Mouse (Mus musculus): Measurements from ENCODE around the gene Adipor2. TPM values are rescaled to one million over a fixed set of nuclear protein-coding genes. Genes with fewer than 3 reads are reported as not detected.
"Not testable (repeated sequence)": the region's sequence is repeated elsewhere in the genome, so short reads cannot be mapped to it uniquely, and the experiment has no call there.

The Adipor2 gene
- polyA plus RNA-seq, 1 experiment from 2014 or later, result 29.0 TPM

- Histone ChIP-seq H3K9me3 (ENCODE audit: low read depth, low read length) (no peaks in the 10 kb centered on the region), H3K36me3 (ENCODE audit: insufficient read depth) (no peaks in the 10 kb centered on the region), H3K4me1 (ENCODE audit: insufficient read depth) (peaks cover 8% of the 10 kb centered on the region; the same call in 1 of the 2 replicates), H3K4me3 (ENCODE audit: low read depth, low read length) (no peak overlapping the region), H3K4me2 (no peak overlapping the region), H3K9ac (no peak overlapping the region), H3K27me3 (ENCODE audit: insufficient read depth, low read length) (no peaks in the 10 kb centered on the region), H3K27ac (ENCODE audit: low read depth) (no peak overlapping the region)
- no peak for ATAC-seq (ENCODE audit: insufficient read depth)
- TF ChIP-seq CTCF (IDR thresholded peaks at IDR 0.05; ENCODE audit: low read depth), result no peak
- DNase-seq, result peak; percentile 20
- 22% methylated on average over 2 of the region's 2 CpGs for WGBS
Measured at GRCm38 (mm10) chr6:119377613-119378012, 39.9 kb downstream of the Adipor2 start.

GRCm38 (mm10) chr6:119375035-119375434 lies 42.5 kb downstream of the Adipor2 start:
- no peaks in the 10 kb centered on the region for H3K36me3 ChIP-seq (ENCODE audit: insufficient read depth)
- no peak overlapping the region for H3K27ac ChIP-seq (ENCODE audit: low read depth)
- ATAC-seq (ENCODE audit: insufficient read depth), result no peak
- H3K9ac ChIP-seq, result no peak overlapping the region
- H3K4me3 ChIP-seq (ENCODE audit: low read depth, low read length), result no peak overlapping the region
- peaks cover 8% of the 10 kb centered on the region; the same call in 1 of the 2 replicates for H3K4me1 ChIP-seq (ENCODE audit: insufficient read depth)
- no peaks in the 10 kb centered on the region for H3K27me3 ChIP-seq (ENCODE audit: insufficient read depth, low read length)
- no peaks in the 10 kb centered on the region for H3K9me3 ChIP-seq (ENCODE audit: low read depth, low read length)
- 0 out of 2 replicates have a peak, but pooled peaks have one; percentile 14 for TF ChIP-seq CTCF (IDR thresholded peaks at IDR 0.05; ENCODE audit: low read depth)
- no peak overlapping the region for H3K4me2 ChIP-seq
- WGBS, result 78% methylated on average over 5 of the region's 5 CpGs
- DNase-seq, result no peak

GRCm38 (mm10) chr6:119373000-119373705 lies 44.4 kb downstream of the Adipor2 start:
- H3K4me3 ChIP-seq (ENCODE audit: low read depth, low read length), result no peak overlapping the region
- TF ChIP-seq CTCF (IDR thresholded peaks at IDR 0.05; ENCODE audit: low read depth), result no peak
- peaks cover 8% of the 10 kb centered on the region; the same call in 1 of the 2 replicates for H3K4me1 ChIP-seq (ENCODE audit: insufficient read depth)
- H3K9me3 ChIP-seq (ENCODE audit: low read depth, low read length), result no peaks in the 10 kb centered on the region
- DNase-seq, result no peak
- H3K4me2 ChIP-seq, result no peak overlapping the region
- no peak overlapping the region for H3K27ac ChIP-seq (ENCODE audit: low read depth)
- peaks cover 16% of the 10 kb centered on the region; the same call in 1 of the 2 replicates for H3K36me3 ChIP-seq (ENCODE audit: insufficient read depth)
- H3K9ac ChIP-seq, result no peak overlapping the region
- ATAC-seq (ENCODE audit: insufficient read depth), result no peak
- H3K27me3 ChIP-seq (ENCODE audit: insufficient read depth, low read length), result no peaks in the 10 kb centered on the region

GRCm38 (mm10) chr6:119372237-119372636 lies 45.3 kb downstream of the Adipor2 start:
- ATAC-seq (ENCODE audit: insufficient read depth) (no peak), DNase-seq (no peak)
- WGBS, result 35% methylated on average over 5 of the region's 5 CpGs
- Histone ChIP-seq H3K4me3 (ENCODE audit: low read depth, low read length) (no peak overlapping the region), H3K36me3 (ENCODE audit: insufficient read depth) (peaks cover 22% of the 10 kb centered on the region; the same call in 1 of the 2 replicates), H3K9ac (no peak overlapping the region), H3K4me1 (ENCODE audit: insufficient read depth) (no peaks in the 10 kb centered on the region), H3K4me2 (no peak overlapping the region), H3K27me3 (ENCODE audit: insufficient read depth, low read length) (no peaks in the 10 kb centered on the region), H3K9me3 (ENCODE audit: low read depth, low read length) (no peaks in the 10 kb centered on the region), H3K27ac (ENCODE audit: low read depth) (no peak overlapping the region)
- TF ChIP-seq CTCF (IDR thresholded peaks at IDR 0.05; ENCODE audit: low read depth), result no peak

- H3K4me3 ChIP-seq (ENCODE audit: low read depth, low read length), result no peak overlapping the region
- no peak overlapping the region for H3K9ac ChIP-seq
- no peaks in the 10 kb centered on the region for H3K4me1 ChIP-seq (ENCODE audit: insufficient read depth)
- peaks cover 24% of the 10 kb centered on the region; the same call in 1 of the 2 replicates for H3K36me3 ChIP-seq (ENCODE audit: insufficient read depth)
- TF ChIP-seq CTCF (IDR thresholded peaks at IDR 0.05; ENCODE audit: low read depth), result no peak
- H3K4me2 ChIP-seq, result no peak overlapping the region
- ATAC-seq (ENCODE audit: insufficient read depth) (no peak), DNase-seq (no peak)
- H3K27ac ChIP-seq (ENCODE audit: low read depth), result no peak overlapping the region
- H3K27me3 ChIP-seq (ENCODE audit: insufficient read depth, low read length), result no peaks in the 10 kb centered on the region
- no peaks in the 10 kb centered on the region for H3K9me3 ChIP-seq (ENCODE audit: low read depth, low read length)
Measured at GRCm38 (mm10) chr6:119371624-119372023, 45.9 kb downstream of the Adipor2 start.

- no peak overlapping the region for H3K9ac ChIP-seq
- no peak overlapping the region for H3K4me2 ChIP-seq
- 75% methylated on average over 2 of the region's 2 CpGs for WGBS
- no peaks in the 10 kb centered on the region for H3K9me3 ChIP-seq (ENCODE audit: low read depth, low read length)
- H3K36me3 ChIP-seq (ENCODE audit: insufficient read depth), result peaks cover 56% of the 10 kb centered on the region
- H3K4me1 ChIP-seq (ENCODE audit: insufficient read depth), result no peaks in the 10 kb centered on the region
- DNase-seq, result no peak
- no peak for ATAC-seq (ENCODE audit: insufficient read depth)
- H3K27ac ChIP-seq (ENCODE audit: low read depth), result no peak overlapping the region
- H3K27me3 ChIP-seq (ENCODE audit: insufficient read depth, low read length), result no peaks in the 10 kb centered on the region
- H3K4me3 ChIP-seq (ENCODE audit: low read depth, low read length), result no peak overlapping the region
- no peak for TF ChIP-seq CTCF (IDR thresholded peaks at IDR 0.05; ENCODE audit: low read depth)
Measured at GRCm38 (mm10) chr6:119367382-119367781, 50.1 kb downstream of the Adipor2 start.

GRCm38 (mm10) chr6:119366800-119367199 lies 50.7 kb downstream of the Adipor2 start:
- peaks cover 58% of the 10 kb centered on the region for H3K36me3 ChIP-seq (ENCODE audit: insufficient read depth)
- H3K27ac ChIP-seq (ENCODE audit: low read depth); ATAC-seq (ENCODE audit: insufficient read depth); H3K9me3 ChIP-seq (ENCODE audit: low read depth, low read length); H3K4me3 ChIP-seq (ENCODE audit: low read depth, low read length); H3K9ac ChIP-seq; H3K4me1 ChIP-seq (ENCODE audit: insufficient read depth); H3K27me3 ChIP-seq (ENCODE audit: insufficient read depth, low read length); DNase-seq; H3K4me2 ChIP-seq: not testable (repeated sequence)
- WGBS, result 76% methylated on average over 3 of the region's 4 CpGs
